In genomic region chr12:112088609-112089324, GRCm38 (mm10) we compare ENCODE assay signal across 32 mouse cellular contexts. TPM values are rescaled to one million over a fixed set of nuclear protein-coding genes. Genes with fewer than 3 reads are reported as not detected.
"Had no signal": no experiment of that assay in that cellular context is flagged by ENCODE, and none has a peak within 500 bp of the region (broad histone marks: within the 10 kb centered on the region; RNA-seq: fewer than 3 reads in every experiment).

No protein-coding gene starts in this region.

- H3K9ac ChIP-seq: embryonic facial prominence, embryonic 12.5 days; embryonic facial prominence, embryonic 13.5 days; embryonic facial prominence, embryonic 15.5 days; forebrain, embryonic 12.5 days; forebrain, embryonic 13.5 days; forebrain, embryonic 15.5 days; forebrain, postnatal 0 days had no signal

- H3K27ac ChIP-seq: embryonic facial prominence, embryonic 10.5 days; embryonic facial prominence, embryonic 12.5 days; embryonic facial prominence, embryonic 13.5 days; embryonic facial prominence, embryonic 15.5 days; forebrain, embryonic 10.5 days; forebrain, embryonic 12.5 days; forebrain, embryonic 13.5 days; forebrain, embryonic 15.5 days; gastrocnemius, adult 2 months; heart, adult 2 months had no signal

- DNase-seq: cerebellum, adult 2 months; cerebellum, adult 8-10 months; cerebellum, adult 9-10 months; cerebellum, adult 9-11 months; cerebellum, postnatal 10 days; cerebellum, postnatal 14 days; cerebellum, postnatal 25 days; cerebellum, postnatal 36 days; embryo, embryonic 11 days; forebrain, postnatal 0 days; gastrocnemius, adult 2 months; gastrocnemius, postnatal 10 days; gastrocnemius, postnatal 14 days; gastrocnemius, postnatal 25 days; gastrocnemius, postnatal 36 days; heart, adult 18-20 months; heart, adult 2 months had no signal

- H3K9me3 ChIP-seq: embryonic facial prominence, embryonic 10.5 days; embryonic facial prominence, embryonic 12.5 days; embryonic facial prominence, embryonic 13.5 days; embryonic facial prominence, embryonic 15.5 days; forebrain, embryonic 10.5 days; forebrain, embryonic 12.5 days; forebrain, embryonic 13.5 days; forebrain, embryonic 15.5 days had no signal

- H3K4me2 ChIP-seq: embryonic facial prominence, embryonic 12.5 days; embryonic facial prominence, embryonic 13.5 days; embryonic facial prominence, embryonic 15.5 days; forebrain, embryonic 12.5 days; forebrain, embryonic 13.5 days; forebrain, embryonic 15.5 days had no signal

- H3K36me3 ChIP-seq: embryonic facial prominence, embryonic 10.5 days; embryonic facial prominence, embryonic 12.5 days; embryonic facial prominence, embryonic 13.5 days; embryonic facial prominence, embryonic 15.5 days; forebrain, embryonic 10.5 days; forebrain, embryonic 12.5 days; forebrain, embryonic 15.5 days had no signal

- H3K4me1 ChIP-seq: forebrain, embryonic 12.5 days; forebrain, embryonic 13.5 days had no signal

- ATAC-seq: forebrain, embryonic 13.5 days; forebrain, embryonic 14.5 days; forebrain, embryonic 15.5 days; forebrain, embryonic 16.5 days; forebrain, postnatal 0 days had no signal

- H3K4me3 ChIP-seq: embryonic facial prominence, embryonic 10.5 days; embryonic facial prominence, embryonic 12.5 days; embryonic facial prominence, embryonic 13.5 days; embryonic facial prominence, embryonic 15.5 days; erythroblast, embryonic 14.5 days; forebrain, embryonic 10.5 days; forebrain, embryonic 12.5 days; forebrain, embryonic 13.5 days; forebrain, embryonic 15.5 days; gastrocnemius, adult 2 months; heart, adult 2 months had no signal

RNA-seq across cellular contexts. Expression of gene Aspg, which starts 17.7 kb away (rescaled TPM):
- total RNA-seq: common myeloid progenitor, adult 5-6 weeks; gastrocnemius, adult 18-20 months; gastrocnemius, adult 2 months; gastrocnemius, adult 8-10 months; gastrocnemius, postnatal 14 days; gastrocnemius, postnatal 25 days; granulocyte monocyte progenitor cell, adult 5-6 weeks had no signal
- polyA plus RNA-seq: erythroblast, embryonic 14.5 days had no signal

RNA-seq across cellular contexts. Expression of gene Kif26a, which starts 57.2 kb away (rescaled TPM):
- total RNA-seq: common myeloid progenitor, adult 5-6 weeks; granulocyte monocyte progenitor cell, adult 5-6 weeks had no signal
- polyA plus RNA-seq: erythroblast, embryonic 14.5 days had no signal
